Mouse (Mus musculus) telencephalon, adult 2 months (tissue): ENCODE measurements around the gene Naa38.
"Not testable (repeated sequence)": the region's sequence is repeated elsewhere in the genome, so short reads cannot be mapped to it uniquely, and the experiment has no call there.

Experiments
- DNase-seq: peaks from one replicate; pipeline ENCODE4 v3.0.0-alpha.2; 2011; ENCODE audit warnings: low read depth, low spot score

Naa38 gene

DNA sequence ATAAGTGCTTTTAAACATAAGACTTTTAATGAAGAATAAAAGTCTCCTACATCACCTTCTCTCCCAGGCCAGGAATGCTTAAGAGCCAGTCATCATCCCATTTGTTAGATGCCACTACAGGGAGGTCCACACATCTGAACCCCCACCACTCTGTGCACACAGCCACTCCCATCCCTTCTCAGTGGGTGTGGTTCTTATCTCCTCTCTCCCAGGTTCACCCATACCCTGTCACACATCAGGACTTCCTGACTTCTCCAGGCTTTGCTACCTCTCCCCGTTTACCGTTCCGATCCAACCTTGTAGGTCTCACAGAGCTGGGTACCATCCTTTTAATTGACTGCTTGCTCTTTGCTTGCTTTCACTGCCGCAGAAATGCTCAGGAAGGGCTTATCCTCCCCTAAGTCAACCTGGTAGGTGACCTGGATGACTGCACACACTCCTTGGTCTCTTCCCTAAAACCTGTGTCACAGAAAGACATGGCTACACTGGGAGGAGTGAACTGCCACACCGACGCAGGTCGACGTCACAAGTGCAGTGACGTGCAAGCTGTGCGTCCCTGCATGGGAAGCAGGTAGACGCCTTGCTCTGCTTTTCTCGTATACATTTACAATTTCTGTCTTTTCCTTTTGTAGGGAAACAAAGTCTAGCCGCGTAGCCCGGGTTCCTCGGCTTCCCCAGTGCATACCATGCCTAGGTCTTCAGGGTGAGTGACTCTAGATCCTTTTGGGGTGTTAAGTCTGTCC lies 21.9 kb upstream of the Naa38 start:
- no peak for DNase-seq

DNA sequence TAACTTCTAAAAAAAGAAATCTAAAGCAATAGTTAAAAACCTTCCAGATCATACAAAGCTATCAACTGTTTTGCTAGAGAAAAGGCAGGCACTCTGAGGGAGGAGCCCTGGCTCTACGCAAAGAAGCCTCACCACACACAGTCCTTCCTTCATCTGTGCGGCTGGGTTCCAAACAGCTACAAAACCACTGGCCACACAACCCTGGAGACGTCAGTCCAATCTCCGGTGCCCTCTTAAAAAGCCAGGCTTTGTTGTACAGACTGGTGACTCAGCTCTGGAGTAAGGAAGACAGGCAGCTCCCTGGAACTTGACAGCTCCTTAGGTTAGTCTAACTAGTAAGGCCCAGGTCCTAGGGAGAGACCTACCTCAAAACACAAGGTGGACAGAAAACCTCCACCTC lies 19.6 kb upstream of the Naa38 start:
- DNase-seq: no peak

DNA sequence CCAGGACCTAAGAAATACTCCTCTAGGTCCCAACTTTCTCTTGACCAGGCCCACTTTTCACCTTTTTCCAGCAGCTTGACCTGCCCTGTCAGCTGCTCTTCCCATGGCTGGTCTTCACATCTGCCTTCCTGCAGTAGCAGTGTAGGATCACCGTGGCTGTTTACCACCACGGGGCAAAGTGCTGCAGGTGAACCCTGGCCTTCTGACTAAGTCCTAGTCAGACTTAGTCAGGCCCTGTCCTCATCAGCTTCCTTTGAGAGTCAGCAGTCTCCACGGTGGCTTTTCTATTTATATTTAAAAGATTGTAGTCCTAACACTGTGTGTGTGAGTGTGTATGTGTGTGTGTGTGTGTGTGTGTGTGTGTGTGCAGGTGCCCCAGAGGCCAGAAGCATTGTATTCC lies 17.5 kb upstream of the Naa38 start:
- DNase-seq: no peak

DNA sequence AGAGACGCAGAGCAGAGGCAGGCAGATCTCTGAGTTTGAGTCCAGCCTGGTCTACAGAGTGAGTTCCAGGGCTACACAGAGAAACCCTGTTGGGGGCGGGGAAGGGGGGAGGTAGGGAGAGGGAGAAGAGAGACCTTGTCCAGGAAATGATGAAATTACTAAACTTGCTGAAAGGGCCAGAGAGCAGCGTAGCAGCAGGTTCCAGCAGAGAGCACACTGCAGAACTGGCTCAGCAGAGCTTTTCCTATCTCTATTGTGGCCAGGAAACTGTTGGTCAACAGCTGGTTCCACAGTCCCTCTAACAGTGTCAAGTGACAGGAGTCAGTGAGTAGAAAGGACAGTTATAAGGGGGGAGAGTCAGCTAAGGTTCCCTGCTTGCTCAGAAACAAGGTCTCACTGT lies 15.7 kb upstream of the Naa38 start:
- DNase-seq: no peak

DNA sequence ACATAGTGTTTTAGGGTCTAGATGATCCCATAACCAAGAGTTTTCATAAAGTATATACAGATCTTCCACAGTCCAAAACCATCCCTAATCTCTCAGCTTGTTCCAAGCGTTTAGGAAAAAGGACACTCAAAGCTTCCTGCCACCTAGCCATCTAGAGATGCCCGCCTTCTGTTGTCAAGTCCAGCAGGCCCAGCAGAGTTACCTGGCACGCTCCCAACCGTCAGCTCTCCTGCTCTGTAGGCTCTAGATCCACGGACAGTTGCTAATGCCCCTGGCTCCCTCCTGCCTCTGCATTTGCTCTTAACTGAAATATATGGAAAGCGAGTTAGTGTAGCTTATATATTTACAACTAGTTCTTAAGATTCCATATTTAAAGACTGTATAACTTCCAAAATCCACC lies 13.9 kb upstream of the Naa38 start:
- DNase-seq: no peak

DNA sequence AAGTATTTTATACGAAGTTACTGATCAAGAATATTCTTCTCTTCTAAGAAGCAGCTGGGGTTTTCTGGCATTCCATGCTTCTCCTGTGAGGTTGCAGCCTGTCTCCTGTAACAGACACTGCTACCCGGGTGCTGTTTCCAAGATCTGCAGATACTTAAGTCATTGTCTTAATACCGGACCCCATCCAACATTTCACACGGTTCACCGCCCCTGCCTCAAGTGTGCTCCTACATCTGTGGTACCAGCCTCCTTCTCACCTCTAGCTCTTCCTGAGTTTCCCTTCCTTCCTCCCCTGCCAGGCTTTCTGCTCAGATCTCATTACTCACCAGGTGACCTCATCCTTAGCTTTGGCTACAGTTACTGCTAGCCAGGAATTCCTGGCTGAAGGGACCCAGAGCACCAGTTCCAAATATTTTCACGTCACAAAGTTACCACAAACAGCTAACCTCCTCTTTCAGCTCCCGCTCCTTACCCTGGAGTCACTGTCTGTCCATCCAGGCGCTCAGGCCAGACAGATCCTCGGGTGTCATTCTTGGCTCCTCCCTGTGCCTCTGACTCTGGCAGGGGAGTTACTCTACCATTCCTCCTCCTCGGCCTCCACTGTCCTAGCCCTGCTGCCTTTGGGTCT lies 12.7 kb upstream of the Naa38 start:
- DNase-seq: no peak

DNA sequence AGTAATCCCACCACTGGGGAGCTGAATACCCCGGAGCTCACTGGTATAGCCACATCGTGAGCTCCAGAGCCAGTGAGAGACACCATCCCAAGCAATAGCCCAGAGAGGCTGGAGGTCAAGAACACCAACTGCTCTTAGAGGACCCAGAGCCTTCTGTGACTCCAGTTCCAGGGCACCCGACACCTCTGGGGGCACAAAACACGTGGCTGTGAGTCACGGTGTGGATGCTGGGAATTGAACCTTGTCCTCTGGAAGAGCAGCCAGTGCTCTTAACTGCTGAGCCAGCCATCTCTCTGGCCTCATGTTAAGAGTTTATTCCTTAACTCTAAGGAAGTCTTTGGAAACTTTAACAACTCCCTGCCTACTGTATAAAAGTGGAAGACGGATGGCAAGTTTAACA lies 10.3 kb upstream of the Naa38 start:
- DNase-seq: no peak

DNA sequence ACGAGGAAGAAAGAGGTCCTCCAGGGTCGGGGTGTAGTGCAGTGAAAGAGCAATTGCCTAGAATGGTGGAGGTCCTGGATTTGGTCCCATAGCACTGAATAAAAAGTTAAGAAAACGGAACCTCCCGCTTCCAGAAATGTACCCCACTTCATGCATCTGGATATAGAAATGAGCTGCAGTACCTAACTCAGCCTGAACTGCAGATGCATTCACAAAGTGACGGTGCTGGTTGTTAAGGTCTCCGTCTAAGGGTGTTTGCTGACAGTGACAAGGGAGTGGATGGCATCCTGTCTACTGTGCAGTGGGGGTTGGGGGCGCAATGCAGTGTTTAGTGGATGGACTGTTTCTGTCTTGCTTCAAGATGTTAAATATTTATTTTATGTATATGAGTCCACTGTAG lies 8.5 kb upstream of the Naa38 start:
- DNase-seq: no peak

DNA sequence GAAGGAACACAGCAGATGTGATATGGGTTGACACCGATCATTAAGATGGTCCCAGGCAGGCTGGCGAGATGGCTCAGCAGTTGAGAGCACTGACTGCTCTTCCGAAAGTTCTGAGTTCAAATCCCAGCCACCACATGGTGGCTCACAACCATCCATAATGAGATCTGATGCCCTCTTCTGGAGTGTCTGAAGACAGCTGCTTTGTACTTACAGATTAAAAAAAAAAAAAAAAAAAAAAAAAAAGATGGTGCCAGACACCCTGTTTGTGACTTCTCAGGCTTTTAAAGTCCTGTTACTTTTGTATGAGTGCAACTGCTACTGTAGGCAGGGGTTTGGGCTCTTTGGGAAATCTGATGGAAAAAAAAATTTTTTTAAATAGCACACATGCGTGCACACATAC lies 6.6 kb upstream of the Naa38 start:
- no peak for DNase-seq

DNA sequence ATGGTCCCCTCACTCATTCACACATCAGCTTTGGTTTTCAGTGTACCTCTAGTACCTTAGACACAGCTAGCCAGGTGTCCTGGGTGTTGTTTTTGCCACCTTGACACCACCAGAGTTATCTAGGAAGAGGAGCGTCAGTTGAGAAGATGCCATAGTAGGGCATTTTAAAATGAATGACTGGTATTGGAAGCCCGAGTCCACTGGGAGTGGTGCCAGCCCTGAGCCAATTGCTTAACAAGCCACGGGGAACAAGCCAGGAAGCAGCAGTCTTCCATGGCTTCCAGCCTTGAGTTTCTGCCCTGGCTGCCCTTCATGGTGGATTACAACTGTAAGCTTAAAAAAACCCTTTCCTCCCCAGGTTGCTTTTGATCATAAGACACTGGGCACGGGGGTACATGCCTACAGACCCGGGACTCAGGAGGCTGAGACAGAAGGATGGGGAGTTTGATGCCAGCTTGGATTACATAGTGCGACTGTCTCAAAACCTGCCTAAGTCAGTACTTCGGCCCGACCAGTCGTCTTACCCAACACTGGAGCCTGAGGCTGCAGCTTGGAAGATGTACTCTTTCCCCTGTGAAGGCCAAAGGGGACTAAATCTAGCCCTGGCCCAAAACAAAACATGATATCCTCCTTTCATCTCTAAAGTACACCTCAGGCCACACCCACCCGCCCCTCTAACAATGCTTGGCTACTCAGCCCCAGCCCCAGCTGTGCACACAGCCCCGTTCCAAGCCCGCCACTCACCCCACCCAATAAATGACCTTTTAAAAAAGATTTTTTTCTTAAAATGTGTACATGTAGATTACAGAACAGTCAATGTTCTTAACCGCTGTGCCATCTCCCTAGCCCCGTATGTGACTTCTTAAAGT lies 5.5 kb upstream of the Naa38 start:
- no peak for DNase-seq

DNA sequence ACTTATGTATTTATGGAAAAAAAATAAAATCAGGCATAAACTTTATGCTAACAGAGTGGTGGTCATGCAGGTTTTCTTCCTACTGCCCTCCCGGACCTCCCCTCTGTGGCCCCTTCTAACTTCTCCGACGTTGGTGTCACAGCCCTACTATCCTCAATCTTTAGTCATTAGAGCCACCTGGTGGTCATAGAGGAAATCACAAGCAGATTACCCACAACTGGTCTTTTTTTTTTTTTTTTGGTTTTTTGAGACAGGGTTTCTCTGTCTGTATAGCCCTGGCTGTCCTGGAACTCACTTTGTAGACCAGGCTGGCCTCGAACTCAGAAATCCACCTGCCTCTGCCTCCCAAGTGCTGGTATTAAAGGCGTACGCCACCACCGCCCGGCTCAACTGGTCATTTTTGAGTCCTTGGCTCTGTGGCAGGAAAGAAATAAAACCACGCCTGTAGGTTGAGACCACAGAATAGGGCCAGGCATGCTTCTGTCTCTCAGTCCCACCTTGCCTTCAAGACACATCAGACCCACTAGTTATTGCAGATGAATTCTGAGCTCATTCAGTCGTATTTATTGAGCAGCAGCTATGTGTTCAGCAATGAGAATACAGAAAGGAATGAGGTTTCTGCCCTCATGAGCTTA lies 4.8 kb upstream of the Naa38 start:
- no peak for DNase-seq

DNA sequence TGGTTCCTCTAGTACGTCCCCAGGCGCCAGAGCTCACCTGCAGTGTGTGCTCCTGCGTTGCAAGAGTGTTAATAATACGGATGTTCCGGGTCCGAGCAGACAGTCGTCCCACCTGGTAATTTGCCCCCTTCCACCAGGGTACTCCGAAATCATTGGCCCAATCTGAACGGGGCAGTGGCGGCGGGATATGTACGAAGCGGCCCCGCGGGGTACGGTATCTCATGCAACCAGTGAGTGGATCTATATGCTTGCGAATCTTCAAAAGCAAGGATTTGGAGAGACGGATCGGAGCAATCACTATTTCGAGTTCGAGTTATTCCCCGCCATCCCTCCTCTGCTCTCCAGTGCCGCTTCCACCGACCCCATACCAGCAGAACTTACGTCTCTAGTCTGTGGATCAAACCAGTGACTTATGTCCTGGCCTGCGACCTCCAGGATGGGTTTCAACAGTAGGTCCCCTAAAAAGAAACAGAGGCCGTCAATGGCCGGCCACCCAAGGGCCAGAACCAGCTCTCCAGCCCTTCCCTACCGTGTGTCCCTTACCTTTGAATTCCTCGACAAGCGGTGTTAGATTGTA lies 608 bp upstream of the Naa38 start:
- not testable (repeated sequence) for DNase-seq

DNA sequence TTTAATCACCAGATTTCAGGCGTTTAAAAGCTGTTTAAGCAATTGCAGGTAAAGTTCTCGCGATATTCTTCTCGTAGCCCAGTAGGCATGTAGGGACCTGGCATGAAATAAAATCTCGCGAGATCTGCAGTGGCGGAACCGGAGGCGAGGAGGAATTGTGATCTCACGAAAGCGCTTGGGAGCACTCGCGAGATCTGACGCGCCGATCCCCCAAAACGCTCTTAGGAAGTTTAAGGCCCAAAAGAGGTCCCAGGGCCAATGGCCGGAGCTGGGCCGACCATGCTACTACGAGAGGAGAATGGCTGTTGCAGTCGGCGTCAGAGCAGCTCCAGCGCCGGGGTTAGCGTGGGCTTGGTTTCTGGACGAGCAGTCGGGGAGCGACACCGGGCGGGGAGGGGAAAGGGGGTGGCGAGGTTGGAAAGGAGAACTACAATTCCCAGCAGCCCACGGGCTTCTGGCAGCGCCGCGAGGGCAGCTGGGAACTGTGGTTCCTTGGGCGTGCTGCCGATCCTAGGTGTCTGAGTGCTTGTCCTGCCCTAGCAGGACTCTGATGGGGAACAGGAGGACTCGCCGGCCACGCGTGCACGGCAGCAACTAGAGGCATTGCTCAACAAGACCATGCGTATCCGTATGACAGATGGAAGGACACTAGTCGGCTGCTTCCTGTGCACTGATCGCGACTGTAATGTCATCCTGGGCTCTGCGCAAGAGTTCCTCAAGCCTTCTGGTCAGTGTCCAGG lies 517 bp downstream of the Naa38 start:
- DNase-seq: peak; percentile 100

DNA sequence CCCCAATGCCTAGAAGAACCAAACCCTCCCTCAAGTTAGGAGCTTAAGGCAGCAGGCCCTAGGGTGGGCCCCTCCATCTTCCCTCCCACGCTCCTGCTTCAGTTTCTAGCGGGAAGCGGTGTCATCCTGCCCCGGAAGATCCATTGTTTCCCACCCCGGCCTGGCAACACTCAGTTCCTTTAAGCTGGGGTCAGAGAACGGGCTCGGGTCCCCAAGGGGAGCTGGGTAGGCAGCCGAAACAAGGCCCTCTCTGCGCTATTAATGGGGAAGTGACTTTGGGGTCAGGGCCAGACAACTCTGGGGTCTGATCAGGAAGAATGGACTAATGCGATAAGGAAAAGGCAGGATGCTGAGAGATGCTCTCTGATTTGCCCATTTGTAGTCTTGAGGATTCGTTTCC lies 1.5 kb downstream of the Naa38 start:
- DNase-seq: no peak

DNA sequence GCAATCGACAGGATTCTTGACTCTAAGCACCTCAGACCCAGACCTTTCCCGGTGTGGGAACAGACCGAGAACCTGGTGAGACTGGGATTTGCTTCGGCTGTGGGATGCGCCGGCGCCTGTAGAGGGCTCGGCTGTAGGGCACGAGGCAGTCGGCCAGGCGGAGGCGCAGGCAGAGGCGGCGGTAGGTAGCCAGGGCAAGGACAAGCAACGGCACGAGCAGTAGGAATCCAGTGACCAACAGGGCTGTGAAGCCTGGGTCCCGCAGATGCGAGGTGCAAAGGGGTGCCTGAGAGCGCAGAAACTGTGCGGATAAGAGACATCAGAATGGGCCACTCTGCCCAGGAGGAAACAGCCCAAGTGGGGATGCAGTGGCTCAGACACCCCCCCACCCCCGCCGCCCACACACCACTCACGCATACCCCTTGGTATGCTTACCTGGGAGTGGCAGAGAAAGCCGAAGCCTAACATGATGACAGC lies 2.3 kb downstream of the Naa38 start:
- DNase-seq: no peak

DNA sequence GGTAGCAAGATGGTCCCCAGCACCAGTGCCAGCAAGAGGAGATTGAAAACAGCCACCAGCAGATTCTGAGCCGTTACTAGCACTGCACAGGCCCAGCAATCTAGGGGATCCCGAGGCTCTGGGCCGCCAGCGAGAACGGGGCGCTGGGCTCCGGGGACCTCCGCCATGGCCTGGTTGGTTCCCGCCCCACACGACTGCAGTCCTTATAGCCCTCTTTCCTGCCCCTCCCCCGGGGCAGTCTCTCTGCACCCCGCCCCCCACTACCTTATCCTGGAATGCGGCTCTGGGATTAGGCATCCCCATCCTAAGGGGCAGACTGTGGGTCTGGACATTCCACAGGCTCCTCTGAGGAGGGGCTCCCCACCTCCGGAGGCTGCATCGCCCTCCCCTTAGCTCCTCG lies 2.8 kb downstream of the Naa38 start, which contains the start of gene Tmem88:
Gene Tmem88, minus strand, starts transcription at position 176 of the 400 bp plus-strand sequence.
- DNase-seq: no peak

DNA sequence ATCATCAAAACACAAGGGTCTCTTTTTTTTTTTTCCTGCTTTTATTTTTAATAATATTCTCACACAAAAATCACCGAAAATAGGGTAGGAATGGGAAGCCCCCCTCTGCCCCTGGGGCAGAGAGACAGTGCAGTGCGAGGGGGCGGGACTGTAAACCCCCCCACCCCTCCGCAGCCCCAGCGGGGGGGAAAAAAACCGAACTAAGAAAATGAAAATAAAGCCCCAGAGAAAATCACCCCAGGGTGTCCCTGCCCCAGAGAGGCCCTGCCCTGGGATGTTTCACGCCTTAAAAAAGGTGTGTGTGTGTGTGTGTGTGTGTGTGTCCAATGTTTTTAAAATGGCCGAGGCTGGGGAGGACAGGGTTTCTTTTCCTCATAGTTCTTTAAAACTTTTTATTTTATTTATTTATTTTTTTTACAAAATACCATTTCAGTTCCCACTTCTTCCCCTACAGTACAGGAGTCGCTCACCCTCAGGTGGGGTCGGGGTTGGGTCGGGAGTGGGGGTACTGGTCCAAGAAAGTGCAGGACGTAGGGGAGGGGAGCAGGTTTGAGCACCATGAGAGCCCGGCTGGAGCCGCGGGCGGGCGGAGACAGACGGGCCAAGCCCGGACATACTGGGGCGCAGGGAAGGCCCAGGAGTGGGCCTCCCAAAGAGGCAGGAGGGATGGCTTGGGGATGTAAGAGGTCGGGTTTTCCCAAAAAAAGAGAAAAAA lies 3.4 kb downstream of the Naa38 start:
- no peak for DNase-seq

DNA sequence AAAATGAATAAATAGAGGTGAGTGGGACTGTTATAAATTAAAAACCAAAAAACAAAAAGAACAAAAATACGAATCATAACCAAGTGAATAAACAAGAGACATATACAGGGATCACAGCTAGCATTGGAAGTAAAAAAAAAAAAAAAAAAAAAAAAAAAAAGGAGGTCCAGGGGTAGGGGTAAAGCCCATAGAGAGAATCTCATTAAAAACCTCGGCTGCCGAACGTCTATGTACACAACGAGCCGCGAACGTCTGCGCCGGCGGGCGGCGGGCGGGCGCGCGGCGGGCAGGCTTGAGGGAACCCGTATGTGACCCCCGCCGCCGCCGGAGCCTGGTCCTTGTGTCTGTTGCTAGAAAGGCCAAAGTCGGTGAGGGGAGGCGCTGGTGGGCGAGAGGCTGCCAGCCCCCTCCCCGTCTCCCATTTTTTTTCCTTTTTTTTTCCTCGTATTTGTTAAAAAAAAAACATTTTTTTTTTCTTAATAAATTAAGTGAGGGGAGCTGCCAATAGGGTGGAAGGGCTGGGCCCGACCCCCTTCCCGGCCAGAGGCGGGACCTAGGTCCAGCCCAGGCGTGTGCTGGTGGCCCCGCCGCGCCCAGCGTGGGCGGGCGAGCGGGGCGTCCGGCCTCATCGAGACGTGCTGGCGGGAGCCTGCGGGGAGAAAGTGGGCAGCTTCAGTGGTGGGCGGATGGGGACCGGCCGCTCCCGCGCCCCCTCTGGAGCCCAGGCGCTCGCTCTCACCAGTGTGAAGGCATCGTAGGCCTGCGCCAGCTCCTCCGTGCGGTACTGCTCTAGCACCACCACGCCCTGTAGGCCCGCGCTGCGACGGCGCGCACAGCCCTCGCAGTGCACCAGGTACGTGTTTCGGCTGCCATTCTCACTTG lies 4.2 kb downstream of the Naa38 start:
- no peak for DNase-seq
